Mouse (Mus musculus) spleen, postnatal 4 days (tissue): ENCODE results near the gene 1810046K07Rik.

Experiments used
- DNase-seq, 2 experiments: peaks; one replicate each; pipeline ENCODE4 v3.0.0; 2022; ENCODE audit warnings: low spot score in 2 of 2

The 1810046K07Rik gene

DNA sequence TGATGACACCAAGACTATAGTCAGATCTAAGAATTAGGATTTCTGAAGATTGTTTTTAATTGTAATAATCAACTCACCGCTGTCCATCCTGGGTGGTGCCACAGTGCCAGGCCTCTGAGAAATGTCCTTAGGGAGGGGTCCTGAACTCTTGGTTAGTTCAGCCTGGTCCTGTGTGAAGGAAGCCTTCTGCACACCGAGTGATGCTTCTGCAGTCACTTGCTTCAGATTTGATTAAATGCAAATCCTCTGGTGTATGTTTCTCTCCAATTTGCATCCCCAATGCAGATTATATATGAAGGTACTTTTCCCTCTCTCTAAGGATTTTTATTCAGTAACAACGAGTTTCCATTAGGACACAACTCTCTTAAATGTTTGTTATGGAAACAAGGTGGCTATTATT, at the start of gene 1810046K07Rik:
TSS of gene 1810046K07Rik (minus strand) at position 187 of the 400 bp plus-strand sequence.
- no peak for DNase-seq

DNA sequence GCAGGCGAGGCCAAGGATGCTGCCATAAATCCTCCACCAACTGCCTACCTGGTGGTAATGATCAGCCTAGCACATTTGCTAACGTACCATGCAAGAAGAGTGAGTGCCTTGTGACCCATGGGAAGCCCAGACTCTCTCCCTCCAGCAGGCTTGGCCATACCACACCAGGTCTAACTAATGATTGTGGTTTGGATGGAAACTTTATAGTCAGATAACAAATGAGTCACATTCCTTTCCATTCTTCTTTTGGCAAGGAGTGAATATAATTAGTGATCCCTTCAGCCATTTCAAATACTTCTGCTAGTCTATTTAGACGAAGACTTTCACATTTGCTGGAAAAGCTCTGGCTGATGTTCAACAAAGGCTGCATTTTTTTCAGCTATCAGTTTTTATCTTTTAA, 40.8 kb upstream of the 1810046K07Rik start:
- no peak for DNase-seq

GRCm38 (mm10) chr9:51367124-51367523, 38.4 kb upstream of the 1810046K07Rik start:
- DNase-seq = no peak

DNA sequence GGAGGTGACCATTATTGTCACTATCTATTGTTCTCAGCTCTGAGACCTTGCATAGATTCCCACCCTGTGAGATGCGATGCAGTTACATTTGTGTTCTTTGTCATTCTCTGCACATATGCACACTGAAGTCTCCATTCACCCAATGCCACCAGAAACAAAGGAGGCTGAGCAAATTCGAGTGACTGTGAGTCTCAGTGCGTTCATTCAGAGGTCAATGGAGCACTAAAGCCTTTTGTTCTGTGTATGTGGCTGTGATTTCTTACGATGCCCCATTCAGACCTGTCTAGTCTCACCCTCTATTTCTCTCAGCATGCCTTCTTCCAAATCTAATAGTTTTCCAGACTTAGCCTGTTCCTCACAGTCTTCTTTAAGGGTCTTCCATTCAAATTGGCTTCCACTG, 35.3 kb upstream of the 1810046K07Rik start:
- DNase-seq = no peak

- no peak for DNase-seq
These were observed 24.8 kb upstream of the 1810046K07Rik start for GRCm38 (mm10) chr9:51353511-51353910.

- no peak for DNase-seq
These were observed 24.2 kb upstream of the 1810046K07Rik start for GRCm38 (mm10) chr9:51352896-51353295.

DNA sequence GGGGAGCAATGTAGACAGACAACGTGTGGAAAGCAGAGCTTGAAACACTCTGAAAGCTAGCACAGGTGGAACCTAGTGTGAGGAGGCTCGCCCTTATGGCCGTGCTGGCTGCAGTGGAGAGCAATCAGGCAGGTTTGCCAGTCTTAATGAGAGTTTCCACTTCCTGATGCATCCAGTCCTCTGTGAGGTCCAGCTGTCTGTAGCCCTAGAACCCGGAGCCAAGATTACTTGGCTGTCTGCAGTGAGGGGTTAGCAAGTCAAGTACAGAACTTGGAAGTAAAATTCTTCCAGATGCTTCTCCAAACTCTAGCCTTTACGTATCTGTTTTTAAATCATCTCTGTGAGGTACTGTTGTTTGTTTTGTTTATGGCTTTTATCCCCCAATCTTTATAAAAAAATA, 20.7 kb upstream of the 1810046K07Rik start:
- DNase-seq = no peak

DNA sequence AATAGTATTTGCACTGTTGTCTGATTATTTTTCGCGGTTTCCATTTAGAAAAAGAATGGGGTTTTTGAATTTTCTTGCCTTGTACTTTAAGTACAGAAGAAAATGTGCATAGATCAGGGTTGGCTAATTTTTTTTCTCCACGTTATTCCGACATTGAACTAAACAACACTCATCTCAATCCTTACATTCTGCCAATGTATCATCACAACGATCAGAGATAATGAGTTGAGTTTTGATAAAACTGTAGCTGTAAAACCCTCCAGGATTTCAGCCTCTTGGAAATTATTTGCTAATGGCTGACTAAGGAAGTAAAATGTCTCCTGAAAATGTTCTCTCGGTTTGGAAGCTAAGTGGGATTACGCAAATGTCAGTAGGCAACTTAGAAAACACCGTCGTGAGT, 17.1 kb upstream of the 1810046K07Rik start:
- DNase-seq = no peak

- DNase-seq = peak; percentile 51 to 71
These were observed 6.7 kb upstream of the 1810046K07Rik start for GRCm38 (mm10) chr9:51335294-51336010.

- no peak for DNase-seq
These were observed 2.9 kb upstream of the 1810046K07Rik start for GRCm38 (mm10) chr9:51331449-51332238.

GRCm38 (mm10) chr9:51327555-51327903, 1.2 kb downstream of the 1810046K07Rik start:
- no peak for DNase-seq

DNA sequence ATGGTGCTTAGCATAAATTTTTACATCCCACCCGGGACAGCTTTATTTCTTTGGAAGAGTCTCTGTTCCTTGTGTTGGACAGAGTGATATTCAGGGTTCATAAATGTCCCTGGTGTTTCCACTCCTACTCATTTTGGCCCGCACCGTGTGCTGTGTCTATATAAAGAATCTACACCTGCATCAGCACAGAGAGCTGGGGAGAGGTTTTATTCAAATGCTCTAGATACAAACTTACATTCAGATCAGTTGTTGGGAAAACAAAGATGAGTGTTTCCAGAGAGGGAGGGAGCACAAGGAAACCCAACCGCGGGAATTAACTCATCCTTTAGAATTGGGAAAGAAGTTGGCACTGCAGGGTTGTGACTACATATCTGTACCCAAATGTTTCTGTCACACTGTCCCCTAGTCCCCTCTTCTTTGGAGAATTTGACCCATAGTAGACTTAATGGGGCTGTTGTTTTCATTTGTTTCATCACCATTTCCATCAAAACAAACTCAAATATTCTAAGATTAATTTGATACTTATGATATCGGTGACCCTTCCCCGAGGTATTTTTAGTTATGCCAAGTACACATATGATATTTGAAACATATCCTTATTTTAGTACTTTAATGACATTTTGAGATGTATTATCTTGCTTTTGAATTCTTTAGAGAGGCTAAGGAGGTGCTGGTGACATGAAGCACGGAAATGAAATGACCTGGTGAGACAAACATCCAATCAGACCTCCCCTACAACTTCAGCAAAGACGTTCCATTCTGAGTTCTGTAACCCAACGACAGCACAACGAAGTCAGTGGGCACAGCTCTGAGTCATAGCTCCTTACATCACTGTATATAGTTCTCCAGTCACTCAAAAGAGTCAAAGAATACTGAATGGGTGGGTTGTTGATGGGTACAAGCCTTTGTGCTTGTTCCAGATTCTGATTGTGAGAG, 1.8 kb downstream of the 1810046K07Rik start:
- DNase-seq = no peak

DNA sequence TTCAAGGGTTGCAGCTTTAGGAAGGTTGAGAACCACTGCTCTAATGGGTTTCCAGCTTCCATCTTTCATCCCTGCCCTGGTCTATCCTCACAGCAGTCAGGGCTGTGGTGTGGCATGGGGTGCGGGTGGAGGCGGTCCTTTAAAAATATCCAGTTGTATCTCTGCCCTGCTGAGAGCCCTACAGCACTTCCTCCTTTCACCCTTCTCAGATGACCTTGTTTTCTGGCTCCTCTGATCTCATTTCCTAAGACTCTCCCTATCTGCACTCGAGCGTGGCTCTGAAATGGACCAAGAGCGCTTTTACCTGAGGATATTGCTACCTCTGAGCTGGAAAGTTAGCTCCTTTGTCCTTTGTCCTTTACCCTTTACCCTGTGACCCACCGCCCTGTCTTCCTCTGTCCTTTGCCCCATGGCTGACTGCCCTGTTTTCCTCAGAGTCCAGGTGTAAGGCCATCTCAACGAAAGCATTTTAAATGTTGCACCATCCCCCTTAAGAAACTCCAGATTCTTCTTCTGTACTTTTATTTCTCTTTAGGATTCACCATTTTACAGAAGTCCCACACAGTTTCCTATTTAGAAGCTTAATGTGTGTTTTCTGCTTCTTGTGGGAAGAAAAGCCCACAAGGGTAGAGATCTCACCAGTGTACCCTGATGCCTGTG, 4.2 kb downstream of the 1810046K07Rik start:
- DNase-seq = no peak

DNA sequence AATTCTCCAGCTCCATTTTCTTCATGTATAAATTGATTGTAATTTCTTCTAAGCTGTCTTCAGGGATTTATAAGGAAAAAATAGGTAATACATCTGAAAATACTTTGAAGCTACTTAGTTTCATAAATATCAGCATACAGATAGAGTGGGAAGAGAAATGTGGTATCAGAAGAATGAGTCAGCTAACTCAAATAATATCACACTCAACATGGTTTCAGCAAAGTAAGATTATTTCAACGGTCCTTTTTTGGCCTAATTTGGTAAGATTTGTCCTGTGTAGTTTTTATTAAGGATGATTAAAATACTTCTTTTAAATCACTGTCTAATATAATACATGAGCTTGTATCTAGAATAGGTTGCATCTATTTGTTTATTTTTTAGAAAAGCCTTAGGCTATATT, 8.6 kb downstream of the 1810046K07Rik start:
- DNase-seq = no peak

- no peak for DNase-seq
These were observed 10.5 kb downstream of the 1810046K07Rik start for GRCm38 (mm10) chr9:51318246-51318645.

GRCm38 (mm10) chr9:51317322-51317721, 11.4 kb downstream of the 1810046K07Rik start:
- no peak for DNase-seq

GRCm38 (mm10) chr9:51315402-51316063, 13.2 kb downstream of the 1810046K07Rik start:
- DNase-seq = no peak

- DNase-seq = no peak
These were observed 16.0 kb downstream of the 1810046K07Rik start for GRCm38 (mm10) chr9:51312554-51313317.

GRCm38 (mm10) chr9:51310515-51310914, 18.2 kb downstream of the 1810046K07Rik start:
- DNase-seq = no peak

DNA sequence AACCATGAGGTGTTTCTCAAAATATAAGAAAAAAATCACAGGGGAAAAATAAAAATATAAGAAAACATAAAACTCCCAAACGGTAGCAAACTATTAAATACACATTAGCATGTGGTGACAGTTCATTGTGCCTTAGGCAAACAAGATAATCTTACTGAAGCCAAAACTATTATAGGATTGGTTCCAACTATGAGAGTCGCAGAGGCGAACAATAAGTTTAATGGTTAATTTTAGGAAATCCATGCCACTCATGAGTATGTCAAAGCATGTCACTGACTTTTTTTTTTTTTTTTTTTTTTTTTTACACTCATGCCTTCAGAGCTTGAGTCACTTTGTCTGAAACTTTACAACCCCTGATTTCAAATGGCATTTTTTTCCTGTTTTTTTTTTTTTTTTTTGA, 22.4 kb downstream of the 1810046K07Rik start:
- no peak for DNase-seq
